Mouse (Mus musculus): ENCODE measurements around the gene Tmcc1.

GRCm38 (mm10) chr6:116077608-116078007 is 115.7 kb downstream of the Tmcc1 start:
- TF ChIP-seq E2F4 (IDR thresholded peaks at IDR 0.05; ENCODE audit: insufficient read depth) (no peak), MAX (IDR thresholded peaks at IDR 0.05; ENCODE audit: low read depth) (no peak), POLR2A (IDR thresholded peaks at IDR 0.05; ENCODE audit: insufficient read length, low read depth) (no peak)
